Mouse (Mus musculus) CH12.LX (cell line): ENCODE results near the gene Plcb1. TPM values are rescaled to one million over a fixed set of nuclear protein-coding genes. Genes with fewer than 3 reads are reported as not detected.

Experiments used
- DNase-seq: peaks from one replicate; pipeline ENCODE4 v3.0.0-alpha.2; 2013; ENCODE audit errors: extremely low read depth
- H3K27ac ChIP-seq: 2 replicates; pipeline ENCODE4 v1.5.1; 2012; ENCODE audit warnings: low read depth, mild to moderate bottlenecking, control low read depth, moderate library complexity; ENCODE audit not compliant: insufficient read depth
- H3K27me3 ChIP-seq: replicated peaks from 2 replicates; pipeline ENCODE3; 2012; ENCODE audit warnings: inconsistent platforms
- H3K36me3 ChIP-seq, 2 experiments: replicated peaks in 1 of 2; 2 replicates each; pipeline versions ENCODE3 to v1.6.1; 2012; ENCODE audit warnings: inconsistent platforms in 1 of 2, low read length in 1 of 2, mild to moderate bottlenecking in 1 of 2, mixed read lengths in 1 of 2, moderate library complexity in 1 of 2; ENCODE audit not compliant: control insufficient read depth in 1 of 2, insufficient read depth in 1 of 2
- H3K4me1 ChIP-seq, 2 experiments: 2 replicates each; pipeline ENCODE4 v1.6.1; 2012; ENCODE audit warnings: inconsistent platforms in 1 of 2, moderate library complexity in 1 of 2; ENCODE audit not compliant: insufficient read depth in 2 of 2, control insufficient read depth in 1 of 2
- H3K4me2 ChIP-seq: 2 replicates; pipeline ENCODE4 v1.6.1; 2012; ENCODE audit warnings: low read depth, mild to moderate bottlenecking, control low read depth; ENCODE audit not compliant: poor library complexity, insufficient read depth, severe bottlenecking
- H3K4me3 ChIP-seq, 3 experiments: fragments of 150-350 bp in 1 of 3; sonication (generic) in 1 of 3; replicated peaks in 1 of 3; 2 replicates each; pipeline versions ENCODE3 to v1.5.1; 2011 to 2012; ENCODE audit warnings: low read depth in 2 of 3, low read length in 2 of 3, mild to moderate bottlenecking in 2 of 3, moderate library complexity in 2 of 3, control low read depth in 1 of 3, improper control_type of control experiment in 1 of 3, inconsistent platforms in 1 of 3, mixed read lengths in 1 of 3; ENCODE audit not compliant: poor library complexity in 1 of 3
- H3K79me2 ChIP-seq: replicated peaks from 2 replicates; pipeline ENCODE4 v1.6.1; 2012; ENCODE audit warnings: mild to moderate bottlenecking, moderate library complexity; ENCODE audit not compliant: control insufficient read depth, poor library complexity, insufficient read depth, severe bottlenecking; ENCODE audit errors: extremely low read depth
- H3K9ac ChIP-seq: 2 replicates; pipeline ENCODE4 v1.6.1; 2012; ENCODE audit warnings: low read depth, mild to moderate bottlenecking, control low read depth, moderate library complexity; ENCODE audit not compliant: insufficient read depth
- H3K9me3 ChIP-seq: replicated peaks from 2 replicates; pipeline ENCODE3; 2012; ENCODE audit warnings: low read length, inconsistent platforms, mixed read lengths
- BHLHE40 ChIP-seq: IDR thresholded peaks from 2 replicates; pipeline ENCODE4 v1.6.1; 2011; ENCODE audit warnings: mild to moderate bottlenecking, low read depth, low read length, improper control_type of control experiment
- EP300 ChIP-seq: IDR thresholded peaks from 2 replicates; pipeline ENCODE4 v1.6.1; 2011; ENCODE audit warnings: low read length, improper control_type of control experiment
- GABPA ChIP-seq: IDR thresholded peaks from 2 replicates; pipeline ENCODE4 v1.6.1; 2012; ENCODE audit warnings: low read depth, low read length, improper control_type of control experiment, inconsistent platforms; ENCODE audit not compliant: insufficient replicate concordance
- HCFC1 ChIP-seq: IDR thresholded peaks from 2 replicates; pipeline ENCODE4 v1.6.1; 2012; ENCODE audit warnings: low read depth, mild to moderate bottlenecking, inconsistent platforms, low read length, improper control_type of control experiment
- IRF4 ChIP-seq: IDR thresholded peaks from 2 replicates; pipeline ENCODE4 v1.6.1; 2014; ENCODE audit warnings: low read depth, mild to moderate bottlenecking, inconsistent platforms, low read length, improper control_type of control experiment
- JUND ChIP-seq: conservative IDR thresholded peaks from 2 replicates; pipeline ENCODE4 v1.6.1; 2011; ENCODE audit warnings: low read depth, low read length, improper control_type of control experiment
- KAT2A ChIP-seq: IDR thresholded peaks from 2 replicates; pipeline ENCODE4 v1.6.1; 2012; ENCODE audit warnings: low read length, improper control_type of control experiment, inconsistent platforms; ENCODE audit not compliant: insufficient replicate concordance
- MEF2A ChIP-seq: IDR thresholded peaks from 2 replicates; pipeline ENCODE4 v1.6.1; 2014; ENCODE audit warnings: low read depth, mild to moderate bottlenecking, inconsistent platforms, low read length, improper control_type of control experiment, borderline replicate concordance
- MXI1 ChIP-seq: IDR thresholded peaks from 2 replicates; pipeline ENCODE4 v1.6.1; 2011; ENCODE audit warnings: mild to moderate bottlenecking, low read depth, low read length, improper control_type of control experiment
- PAX5 ChIP-seq: IDR thresholded peaks from 2 replicates; pipeline ENCODE4 v1.6.1; 2012; ENCODE audit warnings: low read length, inconsistent platforms, mixed read lengths
- POLR2AphosphoS2 ChIP-seq: IDR thresholded peaks from 2 replicates; pipeline ENCODE4 v1.6.1; 2011; ENCODE audit warnings: low read depth, low read length, improper control_type of control experiment
- RCOR1 ChIP-seq: conservative IDR thresholded peaks from 2 replicates; pipeline ENCODE4 v1.6.1; 2012; ENCODE audit warnings: low read depth, mild to moderate bottlenecking, inconsistent platforms, low read length, improper control_type of control experiment
- SMC3 ChIP-seq: IDR thresholded peaks from 2 replicates; pipeline ENCODE4 v1.6.1; 2011; ENCODE audit warnings: low read depth, low read length, improper control_type of control experiment
- TBP ChIP-seq: conservative IDR thresholded peaks from 2 replicates; pipeline ENCODE4 v1.6.1; 2011; ENCODE audit warnings: low read depth, low read length, improper control_type of control experiment
- TCF12 ChIP-seq: IDR thresholded peaks from 2 replicates; pipeline ENCODE4 v1.6.1; 2014; ENCODE audit warnings: low read depth, mild to moderate bottlenecking, inconsistent platforms, low read length, improper control_type of control experiment
- USF2 ChIP-seq: conservative IDR thresholded peaks from 2 replicates; pipeline ENCODE4 v1.6.1; 2011; ENCODE audit warnings: low read depth, low read length, improper control_type of control experiment
- ZC3H11A ChIP-seq: IDR thresholded peaks from 2 replicates; pipeline ENCODE4 v1.6.1; 2012; ENCODE audit warnings: low read depth, mild to moderate bottlenecking, inconsistent platforms, low read length, improper control_type of control experiment
- ZKSCAN1 ChIP-seq: IDR thresholded peaks from 2 replicates; pipeline ENCODE4 v1.6.1; 2012; ENCODE audit warnings: low read depth, inconsistent platforms, low read length, improper control_type of control experiment, borderline replicate concordance
- ZNF384 ChIP-seq: IDR thresholded peaks from 2 replicates; pipeline ENCODE4 v1.6.1; 2012; ENCODE audit warnings: low read depth, low read length, improper control_type of control experiment, inconsistent platforms
- dilution Hi-C: fragments of 300-500 bp; cut with MboI; formaldehyde crosslinking; loops from 2 replicates; pipeline ENCODE4 v1.14.3; 2020; ENCODE audit warnings: low sequenced_read_pairs; ENCODE audit not compliant: extremely low pct_unique_long_range_greater_than_20kb, extremely low pct_ligation_motif_present
- in situ Hi-C: fragments of 300-500 bp; cut with MboI; formaldehyde crosslinking; loops from 3 replicates; pipeline ENCODE4 v1.14.3; 2019; ENCODE audit warnings: low sequenced_read_pairs, low pct_ligation_motif_present, low pct_unique_long_range_greater_than_20kb, mixed read lengths
- polyA plus RNA-seq: library from polyadenylated mRNA; unstranded; fragments of >175 nt; gene quantifications from 2 replicates; pipeline ENCODE4 v1.2.1, GENCODE M21; 2012; ENCODE audit warnings: low read depth; ENCODE audit not compliant: insufficient read length
- total RNA-seq, 2 experiments: library from RNA; depleted of rRNA; stranded (reverse); fragments of 300-350 nt in 1 of 2; fragments of >200 nt in 1 of 2; gene quantifications; 2 replicates each; pipeline ENCODE4 v1.2.3; 2012 to 2014

The Plcb1 gene
- total and polyA plus RNA-seq, 3 experiments = not detected

DNA sequence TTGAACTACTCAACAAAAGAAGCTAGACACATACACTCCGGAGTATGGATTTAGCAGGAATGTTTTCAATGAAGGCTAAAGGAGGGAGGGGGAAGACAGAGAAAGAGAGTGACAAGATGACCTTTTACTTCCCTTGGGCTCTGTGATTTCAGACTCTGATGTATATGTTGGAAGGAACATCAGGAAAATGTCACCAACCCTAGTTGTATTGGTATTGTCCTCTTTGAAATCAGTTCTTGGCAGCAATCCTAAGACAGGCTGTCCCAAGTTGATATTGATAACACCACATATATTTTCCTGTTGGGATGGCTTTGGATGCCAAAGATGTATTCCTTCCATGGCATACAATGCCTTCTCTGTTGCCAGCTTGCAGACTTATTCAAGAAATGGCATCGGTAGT, 262.9 kb downstream of the Plcb1 start:
- Histone ChIP-seq H3K27ac (no peak overlapping the region), H3K79me2 (no peaks in the 10 kb centered on the region), H3K4me2 (no peak overlapping the region), H3K36me3 (no peaks in the 10 kb centered on the region), H3K4me1 (no peaks in the 10 kb centered on the region), H3K4me3 (no peak overlapping the region), H3K9ac (no peak overlapping the region), H3K9me3 (peaks cover 48% of the 10 kb centered on the region), H3K27me3 (no peaks in the 10 kb centered on the region)
- DNase-seq = no peak
- in situ Hi-C loops (no loop called here), dilution Hi-C loops (no loop called here)
- TF ChIP-seq PAX5 (no peak), JUND (no peak), ZC3H11A (no peak), KAT2A (no peak), MXI1 (no peak), GABPA (no peak), MEF2A (no peak), EP300 (no peak), USF2 (no peak), BHLHE40 (no peak), HCFC1 (no peak), TCF12 (no peak), POLR2AphosphoS2 (no peak), TBP (no peak), ZNF384 (no peak), IRF4 (no peak)

DNA sequence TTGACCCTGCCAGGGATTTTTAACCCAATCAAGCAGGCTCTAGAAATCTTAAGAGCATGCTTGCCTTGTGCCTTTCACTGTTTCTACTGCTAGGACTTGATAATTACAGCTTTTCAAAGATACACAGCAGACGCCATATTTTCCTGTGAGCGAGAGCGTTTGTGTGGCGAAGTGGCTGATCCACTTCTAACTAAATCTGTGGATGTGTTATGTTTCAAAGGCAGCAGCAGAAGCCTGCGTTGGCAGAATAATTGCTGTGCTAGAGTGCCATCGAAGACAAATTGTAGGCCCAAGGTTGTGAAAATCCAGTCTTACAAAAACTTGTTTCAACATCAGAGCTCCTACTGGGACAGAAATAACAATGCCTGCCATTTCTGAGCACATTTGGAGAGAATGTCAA, 263.4 kb downstream of the Plcb1 start:
- TF ChIP-seq TCF12 = no peak
- TF ChIP-seq ZNF384 = no peak
- TF ChIP-seq USF2 = no peak
- TF ChIP-seq ZKSCAN1 = no peak
- no peak for TF ChIP-seq RCOR1
- TF ChIP-seq SMC3 = no peak
- Histone ChIP-seq H3K9ac (no peak overlapping the region), H3K79me2 (no peaks in the 10 kb centered on the region), H3K4me1 (no peaks in the 10 kb centered on the region), H3K36me3 (no peaks in the 10 kb centered on the region), H3K27me3 (no peaks in the 10 kb centered on the region), H3K4me2 (no peak overlapping the region), H3K9me3 (peaks cover 49% of the 10 kb centered on the region), H3K4me3 (no peak overlapping the region), H3K27ac (no peak overlapping the region)
- dilution Hi-C loops = no loop called here
- in situ Hi-C loops = no loop called here
- no peak for DNase-seq
